Mouse (Mus musculus): ENCODE results near the gene Fbxl16. TPM values are rescaled to one million over a fixed set of nuclear protein-coding genes. Genes with fewer than 3 reads are reported as not detected.
A peak's percentile ranks its signal among the peaks of the same experiment; 100 is the strongest.
"Not testable (repeated sequence)": the region's sequence is repeated elsewhere in the genome, so short reads cannot be mapped to it uniquely, and the experiment has no call there.

The Fbxl16 gene
- total and polyA plus RNA-seq, 3 experiments, result not detected

DNA sequence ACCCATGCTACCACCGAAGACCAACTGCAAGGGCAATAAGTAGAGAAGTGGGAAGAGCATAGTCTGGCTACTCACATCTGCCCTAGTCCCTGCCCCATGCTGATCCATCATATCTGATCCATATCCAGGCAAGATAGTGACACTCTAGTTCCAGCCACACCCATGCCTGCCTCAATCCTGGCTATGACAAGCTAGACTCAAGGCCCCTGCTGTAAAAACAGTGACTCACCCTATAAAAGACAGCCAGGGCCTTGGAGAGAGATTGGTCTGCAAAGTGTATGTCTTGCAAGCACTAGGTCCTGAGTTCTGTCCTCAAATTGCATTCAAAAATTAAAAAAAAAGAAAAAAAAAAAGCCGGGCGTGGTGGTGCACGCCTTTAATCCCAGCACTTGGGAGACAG lies 2.4 kb upstream of the Fbxl16 start:
- Histone ChIP-seq H3K4me1 (ENCODE audit: control insufficient read depth in 1 of 2, insufficient read depth in 2 of 2) (0 out of 4 replicates have a peak, but pooled peaks cover 0 to 3% of the 10 kb centered on the region in 2 experiments), H3K9ac (ENCODE audit: insufficient read depth, low read depth) (no peak overlapping the region), H3K4me3 (replicated peaks in 1 of 3; ENCODE audit: low read depth in 2 of 3, low read length in 2 of 3, poor library complexity in 1 of 3) (no peak overlapping the region), H3K27ac (ENCODE audit: insufficient read depth, low read depth) (no peak overlapping the region), H3K36me3 (replicated peaks in 1 of 2; ENCODE audit: control insufficient read depth in 1 of 2, insufficient read depth in 1 of 2, low read length in 1 of 2) (no peaks in the 10 kb centered on the region), H3K4me2 (ENCODE audit: insufficient read depth, low read depth, poor library complexity, severe bottlenecking) (no peak overlapping the region), H3K27me3 (replicated peaks) (peaks cover 73% of the 10 kb centered on the region), H3K9me3 (replicated peaks; ENCODE audit: low read length) (no peaks in the 10 kb centered on the region), H3K79me2 (replicated peaks; ENCODE audit: control insufficient read depth, extremely low read depth, insufficient read depth, poor library complexity, severe bottlenecking) (no peaks in the 10 kb centered on the region)
- no peak for DNase-seq (ENCODE audit: extremely low read depth)
- dilution Hi-C loops (cut with MboI; ENCODE audit: extremely low pct_ligation_motif_present, extremely low pct_unique_long_range_greater_than_20kb, low sequenced_read_pairs) (no loop called here), in situ Hi-C loops (cut with MboI; ENCODE audit: low pct_ligation_motif_present, low pct_unique_long_range_greater_than_20kb, low sequenced_read_pairs) (no loop called here)
- no peak for TF ChIP-seq CHD2 (IDR thresholded peaks at IDR 0.05; ENCODE audit: low read length)
- TF ChIP-seq ZKSCAN1 (IDR thresholded peaks at IDR 0.05; ENCODE audit: borderline replicate concordance, low read depth, low read length), result no peak
- TF ChIP-seq ZMIZ1 (IDR thresholded peaks at IDR 0.05; ENCODE audit: low read depth, low read length), result no peak
- no peak for TF ChIP-seq MXI1 (IDR thresholded peaks at IDR 0.05; ENCODE audit: low read depth, low read length)
- TF ChIP-seq USF2 (conservative IDR thresholded peaks at IDR 0.05; ENCODE audit: low read depth, low read length), result no peak
- no peak for TF ChIP-seq ELF1 (IDR thresholded peaks at IDR 0.05; ENCODE audit: low read depth, low read length)
- TF ChIP-seq POLR2AphosphoS2 (IDR thresholded peaks at IDR 0.05; ENCODE audit: low read depth, low read length), result no peak
- TF ChIP-seq BHLHE40 (IDR thresholded peaks at IDR 0.05; ENCODE audit: low read depth, low read length), result no peak
- TF ChIP-seq SIN3A (IDR thresholded peaks at IDR 0.05; ENCODE audit: low read length), result no peak
- TF ChIP-seq POLR2A (IDR thresholded peaks at IDR 0.05; ENCODE audit: low read depth, low read length), result no peak
- TF ChIP-seq MEF2A (IDR thresholded peaks at IDR 0.05; ENCODE audit: borderline replicate concordance, low read depth, low read length), result no peak
- TF ChIP-seq GABPA (IDR thresholded peaks at IDR 0.05; ENCODE audit: insufficient replicate concordance, low read depth, low read length), result no peak
- no peak for TF ChIP-seq MYC (IDR thresholded peaks at IDR 0.05; ENCODE audit: low read depth, low read length)
- TF ChIP-seq JUND (conservative IDR thresholded peaks at IDR 0.05; ENCODE audit: low read depth, low read length), result no peak
- no peak for TF ChIP-seq PAX5 (IDR thresholded peaks at IDR 0.05; ENCODE audit: low read length)
- no peak for TF ChIP-seq MAZ (IDR thresholded peaks at IDR 0.05; ENCODE audit: low read depth, low read length)
- TF ChIP-seq ZNF384 (IDR thresholded peaks at IDR 0.05; ENCODE audit: low read depth, low read length), result no peak
- no peak for TF ChIP-seq EP300 (IDR thresholded peaks at IDR 0.05; ENCODE audit: low read length)
- TF ChIP-seq CTCF (conservative IDR thresholded peaks at IDR 0.05 in 1 of 2, IDR thresholded peaks at IDR 0.05 in 1 of 2; ENCODE audit: low read depth in 2 of 2, low read length in 2 of 2), result no peak

DNA sequence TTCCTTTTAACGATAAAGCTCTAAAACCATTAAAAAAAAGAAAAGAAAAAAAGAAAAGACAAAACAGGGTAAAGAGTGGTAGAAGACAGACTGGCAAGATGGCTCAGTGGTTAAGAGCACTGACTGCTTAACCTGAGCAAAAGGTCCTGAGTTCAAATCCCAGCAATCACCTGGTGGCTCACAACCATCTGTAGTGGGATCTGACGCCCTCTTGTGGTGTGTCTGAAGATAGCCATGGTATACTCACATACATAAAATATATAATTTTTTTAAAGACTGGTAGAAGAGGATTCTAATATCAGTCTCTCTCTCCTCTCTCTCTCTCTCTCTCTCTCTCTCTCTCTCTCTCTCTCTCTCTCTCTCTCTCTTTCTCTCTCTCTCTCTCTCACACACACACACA lies 1.4 kb upstream of the Fbxl16 start:
- H3K27ac ChIP-seq (ENCODE audit: insufficient read depth, low read depth); DNase-seq (ENCODE audit: extremely low read depth); H3K9me3 ChIP-seq (replicated peaks; ENCODE audit: low read length); dilution Hi-C loops (cut with MboI; ENCODE audit: extremely low pct_ligation_motif_present, extremely low pct_unique_long_range_greater_than_20kb, low sequenced_read_pairs); H3K4me2 ChIP-seq (ENCODE audit: insufficient read depth, low read depth, poor library complexity, severe bottlenecking); in situ Hi-C loops (cut with MboI; ENCODE audit: low pct_ligation_motif_present, low pct_unique_long_range_greater_than_20kb, low sequenced_read_pairs); H3K4me3 ChIP-seq (replicated peaks in 1 of 3; ENCODE audit: low read depth in 2 of 3, low read length in 2 of 3, poor library complexity in 1 of 3); H3K9ac ChIP-seq (ENCODE audit: insufficient read depth, low read depth); H3K36me3 ChIP-seq (replicated peaks in 1 of 2; ENCODE audit: control insufficient read depth in 1 of 2, insufficient read depth in 1 of 2, low read length in 1 of 2); H3K79me2 ChIP-seq (replicated peaks; ENCODE audit: control insufficient read depth, extremely low read depth, insufficient read depth, poor library complexity, severe bottlenecking); H3K4me1 ChIP-seq (ENCODE audit: control insufficient read depth in 1 of 2, insufficient read depth in 2 of 2): not testable (repeated sequence)
- H3K27me3 ChIP-seq (replicated peaks), result peaks cover 74% of the 10 kb centered on the region
- TF ChIP-seq CTCF (conservative IDR thresholded peaks at IDR 0.05 in 1 of 2, IDR thresholded peaks at IDR 0.05 in 1 of 2; ENCODE audit: low read depth in 2 of 2, low read length in 2 of 2), result 0 out of 4 replicates have a peak, but pooled peaks of 1 of the 2 experiments have one; percentile 14

Data from CH12.LX (cell line).